Mouse (Mus musculus): ENCODE data around the gene Ccdc102a.
A peak's percentile ranks its signal among the peaks of the same experiment; 100 is the strongest.
"Not testable (repeated sequence)": the region's sequence is repeated elsewhere in the genome, so short reads cannot be mapped to it uniquely, and the experiment has no call there.

The Ccdc102a gene

DNA sequence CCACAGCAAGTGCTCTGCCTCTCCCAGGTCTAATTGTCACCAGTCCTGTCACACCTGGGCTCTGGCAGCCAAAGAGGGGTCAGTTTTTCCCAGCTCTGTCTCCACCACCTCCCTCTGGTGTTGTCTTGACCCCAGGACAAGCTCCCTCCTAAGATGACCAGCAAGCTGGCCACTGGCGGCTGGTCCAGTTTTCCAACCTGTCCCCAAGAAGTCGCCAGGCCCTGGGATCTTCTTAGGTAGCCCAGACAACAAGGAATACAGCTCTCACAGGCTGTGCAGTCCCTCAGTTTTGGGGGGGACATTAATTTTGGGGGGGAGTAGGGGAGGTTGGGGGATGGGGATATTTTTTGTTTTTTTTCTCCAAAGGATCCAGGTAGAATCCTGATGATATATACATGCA is 45.3 kb downstream of the Ccdc102a start:
- no peak for DNase-seq (ENCODE audit: low spot score)

DNA sequence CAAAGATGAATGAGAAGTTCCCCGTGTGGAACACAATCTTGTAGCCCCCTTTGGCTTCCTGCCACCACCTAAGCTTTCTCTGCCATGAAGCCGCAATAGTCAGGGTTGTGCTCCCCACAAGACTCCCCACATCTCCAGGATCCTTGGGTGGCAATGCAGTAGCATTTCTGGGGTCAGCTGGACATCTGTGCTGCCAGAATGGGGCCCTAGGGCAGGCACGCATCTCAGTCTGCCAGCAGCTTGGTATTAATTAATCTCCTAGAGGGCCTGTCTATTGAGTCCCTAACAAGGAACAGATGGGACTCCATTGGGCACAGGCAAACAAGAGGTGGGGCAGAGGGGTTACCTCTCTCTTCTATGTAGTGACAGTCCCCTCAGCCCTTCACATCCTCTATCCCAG is 45.7 kb downstream of the Ccdc102a start:
- peak; percentile 38 for DNase-seq (ENCODE audit: low spot score)

DNA sequence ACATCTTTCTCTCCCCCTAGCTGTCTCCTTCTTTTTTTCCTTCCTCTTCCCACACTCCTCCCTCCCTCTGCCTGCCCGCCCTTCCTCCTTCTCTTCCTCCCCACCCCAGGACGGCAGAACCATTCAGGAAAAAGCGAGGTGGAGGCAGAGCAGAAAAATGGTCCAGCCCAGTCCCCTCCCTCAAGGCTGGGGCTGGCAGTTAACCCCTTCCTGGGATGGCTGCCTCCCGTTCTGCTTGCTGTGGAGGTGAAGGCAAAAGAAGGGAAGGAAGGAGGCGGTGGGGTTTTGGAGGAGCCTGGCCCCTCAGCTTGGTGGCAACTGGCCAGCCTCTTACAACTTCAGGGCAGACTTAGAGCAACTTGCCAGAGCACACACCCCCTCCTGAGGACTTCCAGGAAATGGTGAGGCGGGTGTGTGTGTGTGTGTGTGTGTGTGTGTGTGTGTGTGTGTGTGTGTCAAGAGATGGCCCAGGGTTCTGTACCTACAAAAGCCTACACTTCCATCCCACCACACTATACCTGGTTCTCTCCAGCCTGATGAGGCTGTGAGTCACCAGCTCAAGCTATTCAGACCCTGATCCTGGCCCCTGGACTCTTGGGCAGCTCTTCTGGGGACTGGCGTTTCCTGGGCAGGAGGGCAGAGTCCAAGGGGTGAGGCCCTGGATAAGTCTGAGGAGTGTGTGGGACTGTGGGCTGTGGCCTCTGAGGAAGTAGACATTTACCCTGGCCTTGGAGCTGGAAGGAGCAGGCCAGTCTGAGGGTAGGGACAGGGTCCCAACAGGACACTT is 46.6 kb downstream of the Ccdc102a start:
- peak; percentile 72 for DNase-seq (ENCODE audit: low spot score)

DNA sequence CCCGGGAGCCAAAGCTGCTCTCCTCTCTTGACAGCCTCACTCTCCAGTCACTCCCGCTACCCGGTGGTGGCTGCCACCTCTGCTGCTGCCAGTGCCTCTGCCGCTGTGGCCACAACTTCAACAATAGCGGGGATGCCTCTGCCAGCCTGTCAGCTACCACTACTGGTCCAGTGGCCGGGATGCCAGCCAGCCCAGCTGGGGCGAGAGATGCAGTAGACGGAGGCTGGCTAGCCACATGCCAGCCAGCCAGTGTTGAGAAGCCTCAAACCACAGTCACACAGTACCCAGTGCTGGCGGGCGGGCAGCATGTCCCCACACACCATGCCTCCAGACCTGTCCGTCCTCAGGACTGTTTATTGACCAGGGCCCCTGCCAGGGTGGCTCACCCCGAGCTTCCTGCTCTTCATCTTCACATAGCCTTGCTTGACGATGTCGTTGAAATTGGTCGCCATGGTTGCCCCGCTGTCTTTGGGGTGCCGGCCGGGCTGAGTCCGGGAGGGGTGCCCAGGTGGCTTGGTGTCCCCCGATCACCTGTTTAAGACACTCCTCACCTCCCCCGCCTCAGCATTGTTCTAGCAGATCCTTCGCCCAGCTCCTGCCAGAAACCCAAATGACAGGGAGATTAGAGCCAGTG is 47.3 kb downstream of the Ccdc102a start:
- DNase-seq (ENCODE audit: low spot score), result peak; percentile 26

DNA sequence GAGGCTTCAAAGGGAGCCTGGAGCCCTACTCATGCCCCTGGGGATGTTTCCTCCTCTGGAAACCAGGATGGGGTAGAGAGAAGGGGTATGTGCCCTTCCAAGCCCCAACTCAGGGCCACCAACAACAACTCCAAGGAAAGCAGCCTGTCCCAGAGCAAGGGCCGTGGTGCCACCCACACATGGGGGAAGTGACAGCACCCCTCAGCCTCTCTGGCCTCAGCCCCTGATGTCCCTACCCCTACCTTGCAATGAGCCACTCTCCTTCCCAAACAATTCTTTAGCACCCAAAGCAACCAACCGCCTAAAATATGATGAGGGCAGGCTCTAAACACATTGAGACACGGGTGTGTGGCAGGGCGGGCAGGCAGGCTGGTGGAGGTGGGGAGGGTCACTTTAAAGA is 47.9 kb downstream of the Ccdc102a start:
- DNase-seq (ENCODE audit: low spot score), result no peak

DNA sequence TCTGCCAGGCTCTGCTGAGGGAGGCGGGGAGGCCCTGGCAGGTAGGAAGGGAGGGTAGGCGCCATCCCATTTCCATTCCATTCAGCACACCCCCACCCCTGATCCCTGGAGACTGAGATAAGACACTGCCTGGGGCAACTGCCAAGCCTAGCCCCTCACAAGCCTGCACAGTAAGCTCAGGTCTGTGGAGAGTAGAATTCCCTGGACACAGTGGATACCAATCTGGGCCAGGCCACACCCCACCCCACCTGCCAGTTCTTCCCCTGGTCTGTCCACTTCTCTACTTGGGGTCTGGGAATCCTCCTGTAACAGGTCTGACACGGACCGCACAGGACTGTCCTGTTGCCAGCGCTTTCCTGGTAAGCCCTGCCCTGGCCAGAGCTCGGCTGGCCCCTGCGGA is 48.8 kb downstream of the Ccdc102a start:
- DNase-seq (ENCODE audit: low spot score), result no peak

DNA sequence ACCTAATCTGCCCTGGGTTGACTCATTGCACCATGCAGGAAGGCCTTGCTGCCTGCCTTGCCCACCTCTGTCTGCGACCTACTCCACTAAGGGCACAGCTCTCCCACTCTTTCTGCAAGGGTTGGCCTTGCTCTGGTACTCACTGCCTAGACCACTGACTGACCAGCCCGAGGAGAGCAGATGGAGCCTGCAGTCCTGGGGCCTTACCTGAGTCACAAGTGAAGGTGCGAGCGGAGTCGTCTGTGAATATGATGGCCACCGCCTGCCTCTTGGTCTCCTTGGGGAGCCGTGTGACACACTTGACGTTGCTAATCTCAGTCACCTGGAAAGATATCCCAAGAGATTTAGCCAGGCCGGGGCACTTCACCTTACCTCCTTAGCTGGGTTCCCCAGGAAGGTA is 51.0 kb downstream of the Ccdc102a start:
- DNase-seq (ENCODE audit: low spot score), result no peak

DNA sequence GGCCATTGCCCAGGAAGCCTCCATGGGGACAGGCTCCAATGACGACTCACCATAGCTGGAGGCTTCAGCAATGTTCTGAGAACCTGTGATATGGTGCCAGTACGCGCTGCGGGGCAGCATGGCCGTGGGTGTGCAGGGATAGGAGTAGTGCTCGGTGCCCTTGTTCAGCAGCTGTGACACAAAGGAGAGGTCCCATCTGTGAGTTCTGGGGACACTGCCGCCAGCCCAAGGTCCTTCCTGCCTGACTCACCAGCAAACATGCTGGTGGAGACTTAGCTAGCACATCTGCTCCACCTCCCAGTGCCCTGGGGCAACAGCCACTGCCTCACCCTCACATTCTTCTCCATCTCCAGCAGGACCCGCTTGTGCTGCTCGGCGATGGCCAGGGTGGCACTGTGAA is 52.6 kb downstream of the Ccdc102a start:
- DNase-seq (ENCODE audit: low spot score), result no peak

DNA sequence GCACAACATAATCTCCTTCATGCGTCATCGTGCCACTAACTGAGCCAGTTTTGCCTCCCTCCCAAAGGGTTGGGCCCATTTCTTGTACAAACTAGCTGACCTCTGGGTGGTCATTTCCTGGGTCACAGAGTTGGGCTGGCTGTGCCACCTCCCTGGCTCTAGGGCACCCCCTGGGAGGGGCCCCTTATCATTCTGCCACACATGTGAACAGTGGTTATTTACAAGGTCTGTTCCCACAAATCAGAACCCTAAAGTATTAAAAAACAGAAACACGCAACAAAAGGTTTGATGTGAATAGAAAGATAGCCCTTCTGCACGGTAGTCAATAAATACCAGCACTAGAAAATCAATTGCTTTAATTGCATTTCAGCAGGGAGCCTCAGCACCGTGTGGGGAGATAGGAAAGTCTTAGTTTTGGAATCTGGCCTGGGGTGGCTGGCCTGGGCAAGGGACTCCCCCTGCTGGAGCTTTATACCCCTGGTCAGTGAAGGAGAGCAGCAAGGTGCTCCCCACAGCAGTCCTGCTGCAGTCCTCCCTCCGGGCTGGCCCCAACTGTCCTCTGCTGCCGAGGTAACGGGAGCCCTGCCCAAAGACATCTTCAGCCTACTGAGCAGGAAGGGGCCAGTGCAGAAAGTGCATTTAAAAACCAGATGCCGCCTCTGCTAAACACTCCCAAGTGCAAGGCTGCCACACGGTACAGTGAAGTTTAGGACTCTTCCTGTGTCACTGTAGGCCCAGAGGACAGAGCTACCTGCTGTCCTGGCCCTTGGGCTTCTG is 53.8 kb downstream of the Ccdc102a start:
- DNase-seq (ENCODE audit: low spot score), result no peak

DNA sequence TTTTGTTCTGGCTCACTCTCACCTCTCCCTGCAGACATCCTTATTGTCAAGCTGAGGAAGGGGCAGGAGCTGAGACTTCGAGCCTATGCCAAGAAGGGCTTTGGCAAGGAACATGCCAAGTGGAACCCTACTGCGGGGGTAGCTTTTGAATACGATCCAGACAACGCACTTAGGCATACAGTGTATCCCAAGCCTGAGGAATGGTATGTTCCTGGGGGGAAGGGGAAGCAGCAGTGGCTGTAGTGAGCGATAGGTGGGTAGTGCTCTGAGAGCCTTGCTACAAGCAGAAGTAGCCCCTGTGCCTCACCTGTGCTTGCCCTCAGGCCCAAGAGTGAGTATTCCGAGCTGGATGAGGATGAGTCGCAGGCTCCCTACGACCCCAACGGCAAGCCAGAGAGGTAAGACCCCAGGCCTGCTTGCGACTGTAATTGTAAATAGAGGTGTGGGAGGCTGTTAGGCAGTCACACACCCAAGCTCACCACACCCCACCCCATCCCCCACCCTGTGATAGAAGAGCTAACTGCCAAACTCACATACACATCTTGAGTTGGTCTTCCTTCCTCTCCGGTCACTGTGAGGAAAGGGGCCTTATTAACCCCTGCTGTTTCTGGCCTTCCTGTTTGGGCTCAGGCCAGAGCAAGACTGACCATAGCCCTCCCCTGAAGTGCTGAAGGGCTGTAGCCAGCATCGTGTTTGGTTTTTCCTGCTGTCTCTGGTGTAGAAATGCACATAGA is 55.2 kb downstream of the Ccdc102a start:
- no peak for DNase-seq (ENCODE audit: low spot score)

DNA sequence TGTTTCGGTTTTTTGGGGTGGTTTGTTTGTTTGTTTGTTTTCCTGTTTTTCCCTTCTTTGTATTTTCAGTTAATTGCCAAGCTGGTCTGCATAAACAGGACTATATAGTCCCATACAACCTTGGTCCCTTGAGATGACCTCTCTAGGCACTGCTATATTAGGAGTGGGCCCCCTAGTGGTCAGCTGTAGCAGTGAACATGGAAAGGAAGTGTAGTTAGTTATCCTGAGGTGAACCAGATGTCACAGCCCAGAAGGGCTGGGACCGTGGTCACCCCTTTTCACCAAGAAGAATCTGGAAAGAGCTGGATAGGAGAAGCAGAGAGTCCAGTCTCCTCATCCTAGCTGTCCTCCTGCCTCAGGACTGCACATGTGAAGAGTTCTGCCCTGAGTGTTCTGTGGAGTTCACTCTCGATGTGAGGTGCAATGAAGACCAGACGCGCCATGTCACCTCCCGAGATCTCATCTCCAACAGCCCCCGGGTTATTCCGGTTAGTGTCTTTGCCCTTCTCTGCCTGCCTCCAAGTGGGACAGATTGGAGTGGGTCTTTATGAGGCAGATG is 56.5 kb downstream of the Ccdc102a start:
- peak; percentile 86 for DNase-seq (ENCODE audit: low spot score)

DNA sequence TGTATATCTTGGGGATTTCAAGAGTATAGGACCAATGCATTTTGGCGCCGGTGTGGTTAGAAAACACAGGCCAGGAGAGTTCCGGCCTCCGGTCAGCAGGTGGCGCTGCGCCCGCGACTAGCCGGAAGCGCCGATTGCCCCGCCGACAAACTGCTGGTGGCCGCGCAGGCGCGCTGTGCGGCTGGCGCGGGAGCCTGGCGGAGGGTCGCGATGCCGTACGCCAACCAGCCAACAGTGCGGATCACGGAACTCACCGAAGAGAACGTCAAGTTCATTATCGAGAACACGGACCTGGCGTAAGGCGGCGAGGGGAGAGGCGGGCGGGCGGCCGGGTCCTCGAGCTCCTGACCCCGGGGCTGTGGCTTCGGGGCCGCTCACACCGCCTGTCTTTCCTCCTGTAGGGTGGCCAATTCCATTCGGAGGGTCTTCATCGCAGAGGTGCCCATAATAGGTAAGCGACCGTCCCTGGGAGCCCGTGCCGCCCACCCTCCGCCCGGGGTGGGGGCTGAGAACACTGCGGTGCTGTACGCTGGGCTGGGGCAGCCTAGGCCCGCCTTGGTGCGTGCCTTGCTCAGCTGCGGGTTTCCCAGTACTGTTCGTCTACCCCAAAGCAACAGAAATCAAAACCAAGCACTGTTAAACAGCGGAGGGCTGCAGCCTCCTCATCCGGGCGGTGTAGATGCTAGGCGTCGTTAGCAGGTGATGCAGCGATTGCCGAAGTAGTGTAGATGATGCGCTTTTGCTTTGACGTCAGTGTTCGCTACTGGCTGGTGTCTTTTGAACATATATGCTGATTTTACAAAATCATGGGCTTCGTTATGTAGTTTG is 60.3 kb downstream of the Ccdc102a start, which contains the start of gene Polr2c:
Polr2c (plus strand) TSS at position 105 of the 828 bp plus-strand sequence.
- peak; percentile 97 for DNase-seq (ENCODE audit: low spot score)

DNA sequence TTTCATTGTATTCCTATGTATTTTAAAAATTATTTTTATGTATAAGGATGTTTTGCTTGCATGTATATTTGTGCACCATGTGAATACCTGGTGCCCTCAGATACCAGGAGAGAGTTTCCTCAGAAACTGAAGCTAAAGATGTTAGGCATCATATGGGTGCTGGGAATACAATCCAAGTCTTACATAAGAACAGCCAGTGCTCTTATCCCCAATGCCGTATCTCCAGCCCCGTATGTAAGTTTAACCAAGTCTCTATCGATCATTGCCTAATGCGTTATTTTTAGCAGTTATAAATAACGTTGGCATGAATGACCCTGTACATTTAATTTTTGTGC is 60.9 kb downstream of the Ccdc102a start:
- DNase-seq (ENCODE audit: low spot score), result no peak

DNA sequence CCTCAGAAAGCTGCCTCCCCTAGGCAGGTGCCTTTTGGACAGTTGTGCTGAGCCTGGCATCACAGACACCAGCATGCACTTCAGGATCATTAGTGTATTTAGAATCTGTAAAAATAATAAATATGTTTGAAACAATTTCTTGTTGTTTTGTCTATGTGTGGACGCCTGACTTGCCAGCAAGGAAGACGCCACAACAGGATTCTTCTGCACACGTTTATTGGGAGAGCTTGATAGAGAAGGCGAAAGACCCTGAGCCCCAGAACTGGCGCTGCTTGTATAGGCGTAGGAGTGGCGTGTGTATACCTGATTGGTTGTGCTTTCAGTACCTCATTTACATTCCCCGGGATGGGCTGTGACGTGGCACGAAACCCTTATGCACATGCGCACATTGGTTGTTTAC is 63.1 kb downstream of the Ccdc102a start:
- not testable (repeated sequence) for DNase-seq (ENCODE audit: low spot score)
